Mouse (Mus musculus): ENCODE measurements around the gene Fat1.

The Fat1 gene

GRCm38 (mm10) chr8:44978622-44979021 lies 43.4 kb downstream of the Fat1 start:
- DNase-seq (ENCODE audit: low read depth, low spot score), result no peak
- no peaks in the 10 kb centered on the region for H3K27me3 ChIP-seq (ENCODE audit: control insufficient read depth, insufficient read depth, low read length, poor library complexity, severe bottlenecking)
- no peaks in the 10 kb centered on the region for H3K36me3 ChIP-seq (ENCODE audit: control insufficient read depth, insufficient read depth, low read length, poor library complexity, severe bottlenecking)

GRCm38 (mm10) chr8:44979245-44979644 lies 44.0 kb downstream of the Fat1 start:
- no peaks in the 10 kb centered on the region for H3K36me3 ChIP-seq (ENCODE audit: control insufficient read depth, insufficient read depth, low read length, poor library complexity, severe bottlenecking)
- no peak for DNase-seq (ENCODE audit: low read depth, low spot score)

GRCm38 (mm10) chr8:44980030-44980429 lies 44.8 kb downstream of the Fat1 start:
- no peak for DNase-seq (ENCODE audit: low read depth, low spot score)

More at GRCm38 (mm10) chr8:44979245-44979644, 44.0 kb downstream of the Fat1 start:
- no peaks in the 10 kb centered on the region for H3K27me3 ChIP-seq (ENCODE audit: control insufficient read depth, insufficient read depth, low read length, poor library complexity, severe bottlenecking)

GRCm38 (mm10) chr8:44985326-44986288 lies 50.4 kb downstream of the Fat1 start:
- no peaks in the 10 kb centered on the region for H3K36me3 ChIP-seq (ENCODE audit: control insufficient read depth, insufficient read depth, low read length, poor library complexity, severe bottlenecking)
- no peak for DNase-seq (ENCODE audit: low read depth, low spot score)
- no peaks in the 10 kb centered on the region for H3K27me3 ChIP-seq (ENCODE audit: control insufficient read depth, insufficient read depth, low read length, poor library complexity, severe bottlenecking)

More at GRCm38 (mm10) chr8:44980030-44980429, 44.8 kb downstream of the Fat1 start:
- Histone ChIP-seq H3K27me3 (ENCODE audit: control insufficient read depth, insufficient read depth, low read length, poor library complexity, severe bottlenecking) (no peaks in the 10 kb centered on the region), H3K36me3 (ENCODE audit: control insufficient read depth, insufficient read depth, low read length, poor library complexity, severe bottlenecking) (no peaks in the 10 kb centered on the region)

GRCm38 (mm10) chr8:44991700-44992487 lies 56.6 kb downstream of the Fat1 start:
- Histone ChIP-seq H3K36me3 (ENCODE audit: control insufficient read depth, insufficient read depth, low read length, poor library complexity, severe bottlenecking) (no peaks in the 10 kb centered on the region), H3K27me3 (ENCODE audit: control insufficient read depth, insufficient read depth, low read length, poor library complexity, severe bottlenecking) (no peaks in the 10 kb centered on the region)
- no peak for DNase-seq (ENCODE audit: low read depth, low spot score)

GRCm38 (mm10) chr8:44992664-44993063 lies 57.4 kb downstream of the Fat1 start:
- no peaks in the 10 kb centered on the region for H3K27me3 ChIP-seq (ENCODE audit: control insufficient read depth, insufficient read depth, low read length, poor library complexity, severe bottlenecking)
- no peaks in the 10 kb centered on the region for H3K36me3 ChIP-seq (ENCODE audit: control insufficient read depth, insufficient read depth, low read length, poor library complexity, severe bottlenecking)
- no peak for DNase-seq (ENCODE audit: low read depth, low spot score)

- DNase-seq (ENCODE audit: low read depth, low spot score), result no peak
- H3K36me3 ChIP-seq (ENCODE audit: control insufficient read depth, insufficient read depth, low read length, poor library complexity, severe bottlenecking), result no peaks in the 10 kb centered on the region
- H3K27me3 ChIP-seq (ENCODE audit: control insufficient read depth, insufficient read depth, low read length, poor library complexity, severe bottlenecking), result no peaks in the 10 kb centered on the region
These were observed 58.1 kb downstream of the Fat1 start for GRCm38 (mm10) chr8:44993376-44993775.

GRCm38 (mm10) chr8:44996493-44996892 lies 61.2 kb downstream of the Fat1 start:
- Histone ChIP-seq H3K27me3 (ENCODE audit: control insufficient read depth, insufficient read depth, low read length, poor library complexity, severe bottlenecking) (no peaks in the 10 kb centered on the region), H3K36me3 (ENCODE audit: control insufficient read depth, insufficient read depth, low read length, poor library complexity, severe bottlenecking) (no peaks in the 10 kb centered on the region)
- no peak for DNase-seq (ENCODE audit: low read depth, low spot score)

- no peaks in the 10 kb centered on the region for H3K36me3 ChIP-seq (ENCODE audit: control insufficient read depth, insufficient read depth, low read length, poor library complexity, severe bottlenecking)
- DNase-seq (ENCODE audit: low read depth, low spot score), result no peak
- H3K27me3 ChIP-seq (ENCODE audit: control insufficient read depth, insufficient read depth, low read length, poor library complexity, severe bottlenecking), result no peaks in the 10 kb centered on the region
These were observed 62.1 kb downstream of the Fat1 start for GRCm38 (mm10) chr8:44997321-44997720.

- Histone ChIP-seq H3K27me3 (ENCODE audit: control insufficient read depth, insufficient read depth, low read length, poor library complexity, severe bottlenecking) (no peaks in the 10 kb centered on the region), H3K36me3 (ENCODE audit: control insufficient read depth, insufficient read depth, low read length, poor library complexity, severe bottlenecking) (no peaks in the 10 kb centered on the region)
- no peak for DNase-seq (ENCODE audit: low read depth, low spot score)
These were observed 62.6 kb downstream of the Fat1 start for GRCm38 (mm10) chr8:44997829-44998228.

GRCm38 (mm10) chr8:44998275-44998674 lies 63.0 kb downstream of the Fat1 start:
- no peak for DNase-seq (ENCODE audit: low read depth, low spot score)
- Histone ChIP-seq H3K36me3 (ENCODE audit: control insufficient read depth, insufficient read depth, low read length, poor library complexity, severe bottlenecking) (no peaks in the 10 kb centered on the region), H3K27me3 (ENCODE audit: control insufficient read depth, insufficient read depth, low read length, poor library complexity, severe bottlenecking) (no peaks in the 10 kb centered on the region)

GRCm38 (mm10) chr8:44998681-44999277 lies 63.5 kb downstream of the Fat1 start:
- no peak for DNase-seq (ENCODE audit: low read depth, low spot score)
- H3K27me3 ChIP-seq (ENCODE audit: control insufficient read depth, insufficient read depth, low read length, poor library complexity, severe bottlenecking), result no peaks in the 10 kb centered on the region

GRCm38 (mm10) chr8:45001577-45002197 lies 66.4 kb downstream of the Fat1 start:
- no peaks in the 10 kb centered on the region for H3K36me3 ChIP-seq (ENCODE audit: control insufficient read depth, insufficient read depth, low read length, poor library complexity, severe bottlenecking)
- DNase-seq (ENCODE audit: low read depth, low spot score), result no peak
- H3K27me3 ChIP-seq (ENCODE audit: control insufficient read depth, insufficient read depth, low read length, poor library complexity, severe bottlenecking), result no peaks in the 10 kb centered on the region

More at GRCm38 (mm10) chr8:44998681-44999277, 63.5 kb downstream of the Fat1 start:
- H3K36me3 ChIP-seq (ENCODE audit: control insufficient read depth, insufficient read depth, low read length, poor library complexity, severe bottlenecking), result no peaks in the 10 kb centered on the region

- no peak for DNase-seq (ENCODE audit: low read depth, low spot score)
- Histone ChIP-seq H3K27me3 (ENCODE audit: control insufficient read depth, insufficient read depth, low read length, poor library complexity, severe bottlenecking) (no peaks in the 10 kb centered on the region), H3K36me3 (ENCODE audit: control insufficient read depth, insufficient read depth, low read length, poor library complexity, severe bottlenecking) (no peaks in the 10 kb centered on the region)
These were observed 67.4 kb downstream of the Fat1 start for GRCm38 (mm10) chr8:45002686-45003085.
